Mouse (Mus musculus) CH12.LX (cell line): Measurements from ENCODE around the gene Ahrr. TPM values are rescaled to one million over a fixed set of nuclear protein-coding genes. Genes with fewer than 3 reads are reported as not detected.

Source experiments
- DNase-seq: peaks from one replicate; pipeline ENCODE4 v3.0.0-alpha.2; 2013; ENCODE audit errors: extremely low read depth
- H3K27ac ChIP-seq: 2 replicates; pipeline ENCODE4 v1.5.1; 2012; ENCODE audit warnings: low read depth, mild to moderate bottlenecking, control low read depth, moderate library complexity; ENCODE audit not compliant: insufficient read depth
- H3K27me3 ChIP-seq: replicated peaks from 2 replicates; pipeline ENCODE3; 2012; ENCODE audit warnings: inconsistent platforms
- H3K36me3 ChIP-seq, 2 experiments: replicated peaks in 1 of 2; 2 replicates each; pipeline versions ENCODE3 to v1.6.1; 2012; ENCODE audit warnings: inconsistent platforms in 1 of 2, low read length in 1 of 2, mild to moderate bottlenecking in 1 of 2, mixed read lengths in 1 of 2, moderate library complexity in 1 of 2; ENCODE audit not compliant: control insufficient read depth in 1 of 2, insufficient read depth in 1 of 2
- H3K4me1 ChIP-seq, 2 experiments: 2 replicates each; pipeline ENCODE4 v1.6.1; 2012; ENCODE audit warnings: inconsistent platforms in 1 of 2, moderate library complexity in 1 of 2; ENCODE audit not compliant: insufficient read depth in 2 of 2, control insufficient read depth in 1 of 2
- H3K4me2 ChIP-seq: 2 replicates; pipeline ENCODE4 v1.6.1; 2012; ENCODE audit warnings: low read depth, mild to moderate bottlenecking, control low read depth; ENCODE audit not compliant: poor library complexity, insufficient read depth, severe bottlenecking
- H3K4me3 ChIP-seq, 3 experiments: fragments of 150-350 bp in 1 of 3; sonication (generic) in 1 of 3; replicated peaks in 1 of 3; 2 replicates each; pipeline versions ENCODE3 to v1.5.1; 2011 to 2012; ENCODE audit warnings: low read depth in 2 of 3, low read length in 2 of 3, mild to moderate bottlenecking in 2 of 3, moderate library complexity in 2 of 3, control low read depth in 1 of 3, improper control_type of control experiment in 1 of 3, inconsistent platforms in 1 of 3, mixed read lengths in 1 of 3; ENCODE audit not compliant: poor library complexity in 1 of 3
- H3K79me2 ChIP-seq: replicated peaks from 2 replicates; pipeline ENCODE4 v1.6.1; 2012; ENCODE audit warnings: mild to moderate bottlenecking, moderate library complexity; ENCODE audit not compliant: control insufficient read depth, poor library complexity, insufficient read depth, severe bottlenecking; ENCODE audit errors: extremely low read depth
- H3K9ac ChIP-seq: 2 replicates; pipeline ENCODE4 v1.6.1; 2012; ENCODE audit warnings: low read depth, mild to moderate bottlenecking, control low read depth, moderate library complexity; ENCODE audit not compliant: insufficient read depth
- H3K9me3 ChIP-seq: replicated peaks from 2 replicates; pipeline ENCODE3; 2012; ENCODE audit warnings: low read length, inconsistent platforms, mixed read lengths
- CHD2 ChIP-seq: IDR thresholded peaks from 2 replicates; pipeline ENCODE4 v1.6.1; 2011; ENCODE audit warnings: low read length, improper control_type of control experiment
- CTCF ChIP-seq, 2 experiments: IDR thresholded peaks in 1 of 2; conservative IDR thresholded peaks in 1 of 2; 2 replicates each; pipeline ENCODE4 v1.5.1; 2011 to 2012; ENCODE audit warnings: low read depth in 2 of 2, low read length in 2 of 2, improper control_type of control experiment in 1 of 2, inconsistent platforms in 1 of 2, mild to moderate bottlenecking in 1 of 2, moderate library complexity in 1 of 2
- E2F4 ChIP-seq: IDR thresholded peaks from 2 replicates; pipeline ENCODE4 v1.6.1; 2011; ENCODE audit warnings: low read depth, low read length, improper control_type of control experiment; ENCODE audit not compliant: insufficient replicate concordance
- EP300 ChIP-seq: IDR thresholded peaks from 2 replicates; pipeline ENCODE4 v1.6.1; 2011; ENCODE audit warnings: low read length, improper control_type of control experiment
- HCFC1 ChIP-seq: IDR thresholded peaks from 2 replicates; pipeline ENCODE4 v1.6.1; 2012; ENCODE audit warnings: low read depth, mild to moderate bottlenecking, inconsistent platforms, low read length, improper control_type of control experiment
- IRF4 ChIP-seq: IDR thresholded peaks from 2 replicates; pipeline ENCODE4 v1.6.1; 2014; ENCODE audit warnings: low read depth, mild to moderate bottlenecking, inconsistent platforms, low read length, improper control_type of control experiment
- JUN ChIP-seq: IDR thresholded peaks from 2 replicates; pipeline ENCODE4 v1.6.1; 2011; ENCODE audit warnings: low read depth, mild to moderate bottlenecking, low read length, improper control_type of control experiment, moderate library complexity; ENCODE audit not compliant: insufficient read depth
- MAFK ChIP-seq: IDR thresholded peaks from 2 replicates; pipeline ENCODE4 v1.6.1; 2011; ENCODE audit warnings: low read length, improper control_type of control experiment; ENCODE audit not compliant: insufficient replicate concordance
- MEF2A ChIP-seq: IDR thresholded peaks from 2 replicates; pipeline ENCODE4 v1.6.1; 2014; ENCODE audit warnings: low read depth, mild to moderate bottlenecking, inconsistent platforms, low read length, improper control_type of control experiment, borderline replicate concordance
- MYC ChIP-seq: IDR thresholded peaks from 2 replicates; pipeline ENCODE4 v1.6.1; 2011; ENCODE audit warnings: low read depth, mild to moderate bottlenecking, improper control_type of control experiment, low read length
- NELFE ChIP-seq: IDR thresholded peaks from 2 replicates; pipeline ENCODE4 v1.6.1; 2011; ENCODE audit warnings: low read depth, low read length, improper control_type of control experiment
- NRF1 ChIP-seq: IDR thresholded peaks from 2 replicates; pipeline ENCODE4 v1.6.1; 2014; ENCODE audit warnings: low read depth, mild to moderate bottlenecking, inconsistent platforms, low read length, improper control_type of control experiment, moderate library complexity
- PAX5 ChIP-seq: IDR thresholded peaks from 2 replicates; pipeline ENCODE4 v1.6.1; 2012; ENCODE audit warnings: low read length, inconsistent platforms, mixed read lengths
- POLR2A ChIP-seq: IDR thresholded peaks from 2 replicates; pipeline ENCODE4 v1.6.1; 2011; ENCODE audit warnings: low read depth, mild to moderate bottlenecking, improper control_type of control experiment, low read length
- POLR2AphosphoS2 ChIP-seq: IDR thresholded peaks from 2 replicates; pipeline ENCODE4 v1.6.1; 2011; ENCODE audit warnings: low read depth, low read length, improper control_type of control experiment
- RAD21 ChIP-seq: IDR thresholded peaks from 2 replicates; pipeline ENCODE4 v1.6.1; 2011; ENCODE audit warnings: low read depth, mild to moderate bottlenecking, low read length, improper control_type of control experiment, moderate library complexity
- RCOR1 ChIP-seq: conservative IDR thresholded peaks from 2 replicates; pipeline ENCODE4 v1.6.1; 2012; ENCODE audit warnings: low read depth, mild to moderate bottlenecking, inconsistent platforms, low read length, improper control_type of control experiment
- SIN3A ChIP-seq: IDR thresholded peaks from 2 replicates; pipeline ENCODE4 v1.6.1; 2012; ENCODE audit warnings: low read length, improper control_type of control experiment, inconsistent platforms
- TBP ChIP-seq: conservative IDR thresholded peaks from 2 replicates; pipeline ENCODE4 v1.6.1; 2011; ENCODE audit warnings: low read depth, low read length, improper control_type of control experiment
- TCF12 ChIP-seq: IDR thresholded peaks from 2 replicates; pipeline ENCODE4 v1.6.1; 2014; ENCODE audit warnings: low read depth, mild to moderate bottlenecking, inconsistent platforms, low read length, improper control_type of control experiment
- UBTF ChIP-seq: IDR thresholded peaks from 2 replicates; pipeline ENCODE4 v1.6.1; 2012; ENCODE audit warnings: low read depth, mild to moderate bottlenecking, inconsistent platforms, low read length, improper control_type of control experiment, moderate library complexity
- USF2 ChIP-seq: conservative IDR thresholded peaks from 2 replicates; pipeline ENCODE4 v1.6.1; 2011; ENCODE audit warnings: low read depth, low read length, improper control_type of control experiment
- ZMIZ1 ChIP-seq: IDR thresholded peaks from 2 replicates; pipeline ENCODE4 v1.6.1; 2012; ENCODE audit warnings: low read depth, mild to moderate bottlenecking, inconsistent platforms, low read length, improper control_type of control experiment
- ZNF384 ChIP-seq: IDR thresholded peaks from 2 replicates; pipeline ENCODE4 v1.6.1; 2012; ENCODE audit warnings: low read depth, low read length, improper control_type of control experiment, inconsistent platforms
- dilution Hi-C: fragments of 300-500 bp; cut with MboI; formaldehyde crosslinking; loops from 2 replicates; pipeline ENCODE4 v1.14.3; 2020; ENCODE audit warnings: low sequenced_read_pairs; ENCODE audit not compliant: extremely low pct_unique_long_range_greater_than_20kb, extremely low pct_ligation_motif_present
- in situ Hi-C: fragments of 300-500 bp; cut with MboI; formaldehyde crosslinking; loops from 3 replicates; pipeline ENCODE4 v1.14.3; 2019; ENCODE audit warnings: low sequenced_read_pairs, low pct_ligation_motif_present, low pct_unique_long_range_greater_than_20kb, mixed read lengths
- polyA plus RNA-seq: library from polyadenylated mRNA; unstranded; fragments of >175 nt; gene quantifications from 2 replicates; pipeline ENCODE4 v1.2.1, GENCODE M21; 2012; ENCODE audit warnings: low read depth; ENCODE audit not compliant: insufficient read length
- total RNA-seq, 2 experiments: library from RNA; depleted of rRNA; stranded (reverse); fragments of 300-350 nt in 1 of 2; fragments of >200 nt in 1 of 2; gene quantifications; 2 replicates each; pipeline ENCODE4 v1.2.3; 2012 to 2014

Gene Ahrr
- total and polyA plus RNA-seq, 3 experiments: 0.90 to 1.0 (median 1.0) TPM

- DNase-seq: no peak
- H3K4me2 ChIP-seq: peak overlapping the region; percentile 9; the same call in 1 of the 2 replicates
- H3K79me2 ChIP-seq: no peaks in the 10 kb centered on the region
- no peak for TF ChIP-seq E2F4
- TF ChIP-seq SIN3A: no peak
- no peak for TF ChIP-seq MYC
- TF ChIP-seq HCFC1: no peak
- TF ChIP-seq IRF4: no peak
- no peak for TF ChIP-seq RCOR1
- TF ChIP-seq NELFE: no peak
- TF ChIP-seq USF2: no peak
- TF ChIP-seq POLR2A: no peak
- TF ChIP-seq PAX5: no peak
- TF ChIP-seq NRF1: no peak
- no peak for TF ChIP-seq JUN
- TF ChIP-seq TBP: no peak
- no peak for TF ChIP-seq EP300
- TF ChIP-seq TCF12: no peak
- no peak for TF ChIP-seq RAD21
- H3K4me3 ChIP-seq: no peak overlapping the region
- H3K36me3 ChIP-seq: peaks cover 5 to 35% of the 10 kb centered on the region in 2 experiments
- in situ Hi-C loops: no loop called here
- no peak overlapping the region for H3K9ac ChIP-seq
- no peaks in the 10 kb centered on the region for H3K9me3 ChIP-seq
- no peaks in the 10 kb centered on the region for H3K4me1 ChIP-seq
- no peak overlapping the region for H3K27ac ChIP-seq
- no peaks in the 10 kb centered on the region for H3K27me3 ChIP-seq
- dilution Hi-C loops: no loop called here
Measured at GRCm38 (mm10) chr13:74167057-74167413, 125.1 kb downstream of the Ahrr start.

GRCm38 (mm10) chr13:74166348-74167056 lies 125.6 kb downstream of the Ahrr start:
- in situ Hi-C loops: no loop called here
- H3K9me3 ChIP-seq: no peaks in the 10 kb centered on the region
- H3K4me1 ChIP-seq: no peaks in the 10 kb centered on the region
- H3K9ac ChIP-seq: no peak overlapping the region; the same call in 1 of the 2 replicates
- H3K79me2 ChIP-seq: no peaks in the 10 kb centered on the region
- H3K4me2 ChIP-seq: peak overlapping the region; percentile 9; the same call in 1 of the 2 replicates
- H3K4me3 ChIP-seq: no peak overlapping the region
- H3K27me3 ChIP-seq: no peaks in the 10 kb centered on the region
- H3K36me3 ChIP-seq: peaks cover 2 to 30% of the 10 kb centered on the region in 2 experiments
- no peak for DNase-seq
- dilution Hi-C loops: no loop called here
- TF ChIP-seq JUN (no peak), NRF1 (no peak), MAFK (no peak), ZNF384 (no peak), POLR2AphosphoS2 (no peak), RCOR1 (no peak), MEF2A (no peak), CHD2 (no peak), EP300 (no peak), MYC (no peak), ZMIZ1 (no peak), NELFE (no peak), POLR2A (no peak), E2F4 (no peak), IRF4 (no peak), CTCF (conservative IDR thresholded peaks at IDR 0.05 in 1 of 2, IDR thresholded peaks at IDR 0.05 in 1 of 2; ENCODE audit: low read depth in 2 of 2, low read length in 2 of 2) (no peak), UBTF (no peak)
- no peak overlapping the region for H3K27ac ChIP-seq

Other genes starting within 250 kb of the Ahrr start
- 5.4 and 7.3 TPM in 2 replicates for gene Cep72, start 230.0 kb downstream of the Ahrr start, total RNA-seq (2012; rRNA removed)
- 13.1 and 15.1 TPM in 2 replicates for gene Cep72, start 230.0 kb downstream of the Ahrr start, total RNA-seq (2014; rRNA removed)
- 9.3 and 14.0 TPM in 2 replicates for gene Cep72, start 230.0 kb downstream of the Ahrr start, polyA plus RNA-seq
- gene Slc9a3, start 170.9 kb downstream of the Ahrr start, total RNA-seq (2012; rRNA removed): not detected in 2 replicates
- not detected in 2 replicates for gene Slc9a3, start 170.9 kb downstream of the Ahrr start, total RNA-seq (2014; rRNA removed)
- gene Slc9a3, start 170.9 kb downstream of the Ahrr start, polyA plus RNA-seq: not detected in 2 replicates
- 23.3 and 27.7 TPM in 2 replicates for gene Exoc3, start 83.6 kb downstream of the Ahrr start, total RNA-seq (2012; rRNA removed)
- gene Exoc3, start 83.6 kb downstream of the Ahrr start, total RNA-seq (2014; rRNA removed): 26.5 and 27.3 TPM in 2 replicates
- gene Exoc3, start 83.6 kb downstream of the Ahrr start, polyA plus RNA-seq: 28.9 and 40.1 TPM in 2 replicates
- gene Pdcd6, start 25.2 kb upstream of the Ahrr start, total RNA-seq (2012; rRNA removed): 124 and 134 TPM in 2 replicates
- 213 and 246 TPM in 2 replicates for gene Pdcd6, start 25.2 kb upstream of the Ahrr start, total RNA-seq (2014; rRNA removed)
- 136 and 139 TPM in 2 replicates for gene Pdcd6, start 25.2 kb upstream of the Ahrr start, polyA plus RNA-seq
- gene Sdha, start 57.9 kb upstream of the Ahrr start, total RNA-seq (2012; rRNA removed): 161 and 165 TPM in 2 replicates
- gene Sdha, start 57.9 kb upstream of the Ahrr start, total RNA-seq (2014; rRNA removed): 107 and 120 TPM in 2 replicates
- 249 and 255 TPM in 2 replicates for gene Sdha, start 57.9 kb upstream of the Ahrr start, polyA plus RNA-seq
- gene Ccdc127, start 58.0 kb upstream of the Ahrr start, total RNA-seq (2012; rRNA removed): 40.8 and 53.8 TPM in 2 replicates
- gene Ccdc127, start 58.0 kb upstream of the Ahrr start, total RNA-seq (2014; rRNA removed): 45.3 and 51.8 TPM in 2 replicates
- gene Ccdc127, start 58.0 kb upstream of the Ahrr start, polyA plus RNA-seq: 57.4 and 57.5 TPM in 2 replicates
- gene Lrrc14b, start 71.7 kb upstream of the Ahrr start, total RNA-seq (2012; rRNA removed): 0.17 TPM in 2 replicates
- gene Lrrc14b, start 71.7 kb upstream of the Ahrr start, total RNA-seq (2014; rRNA removed): not detected in 2 replicates
- gene Lrrc14b, start 71.7 kb upstream of the Ahrr start, polyA plus RNA-seq: not detected in 2 replicates
- gene Zfp72, start 98.5 kb upstream of the Ahrr start, total RNA-seq (2012; rRNA removed): 0.85 and 1.2 TPM in 2 replicates
- 6.9 and 8.5 TPM in 2 replicates for gene Zfp72, start 98.5 kb upstream of the Ahrr start, total RNA-seq (2014; rRNA removed)
- gene Zfp72, start 98.5 kb upstream of the Ahrr start, polyA plus RNA-seq: 2.4 and 3.0 TPM in 2 replicates
- gene Ftl1-ps1, start 107.4 kb upstream of the Ahrr start, total RNA-seq (2012; rRNA removed): 947 and 1,147 TPM in 2 replicates
- gene Ftl1-ps1, start 107.4 kb upstream of the Ahrr start, total RNA-seq (2014; rRNA removed): 1,091 and 1,319 TPM in 2 replicates
- gene Ftl1-ps1, start 107.4 kb upstream of the Ahrr start, polyA plus RNA-seq: 2,498 and 2,868 TPM in 2 replicates
- 7.4 and 9.0 TPM in 2 replicates for gene Zfp825, start 201.7 kb upstream of the Ahrr start, total RNA-seq (2012; rRNA removed)
- 22.5 and 30.6 TPM in 2 replicates for gene Zfp825, start 201.7 kb upstream of the Ahrr start, total RNA-seq (2014; rRNA removed)
- 10.3 and 10.9 TPM in 2 replicates for gene Zfp825, start 201.7 kb upstream of the Ahrr start, polyA plus RNA-seq